Mouse (Mus musculus) kidney, embryonic 15.5 days (tissue): ENCODE measurements at regions not wholly inside any gene's neighbourhood (a gene's known extent, or its start where the extent isn't known, plus 50 kb on each side); places are given as distances from the start of the nearest gene placed in this dataset.

ENCODE experiments used
- ATAC-seq: fragments of 200-750 bp; cut with Nextera tagmentation; replicated peaks from 2 replicates; pipeline ENCODE4 v1.8.0; 2017; ENCODE audit warnings: moderate TSS enrichment; ENCODE audit not compliant: low FRiP score
- H3K27ac ChIP-seq: fragments of 300-500 bp; sonication (generic); 2 replicates; pipeline ENCODE4 v1.5.1; 2015; ENCODE audit warnings: mild to moderate bottlenecking, inconsistent platforms
- H3K27me3 ChIP-seq: fragments of 300-500 bp; sonication (generic); 2 replicates; pipeline ENCODE4 v1.6.1; 2015; ENCODE audit warnings: inconsistent platforms
- H3K36me3 ChIP-seq: fragments of 300-500 bp; sonication (generic); 2 replicates; pipeline ENCODE4 v1.6.1; 2015; ENCODE audit warnings: inconsistent platforms
- H3K4me1 ChIP-seq: fragments of 300-500 bp; sonication (generic); 2 replicates; pipeline ENCODE4 v1.6.1; 2015; ENCODE audit warnings: inconsistent platforms
- H3K4me2 ChIP-seq: fragments of 300-500 bp; sonication (generic); 2 replicates; pipeline ENCODE4 v1.6.1; 2015; ENCODE audit warnings: moderate library complexity, mild to moderate bottlenecking, inconsistent platforms
- H3K4me3 ChIP-seq: fragments of 300-500 bp; sonication (generic); replicated peaks from 2 replicates; pipeline ENCODE4 v1.5.1; 2015; ENCODE audit warnings: mild to moderate bottlenecking, inconsistent platforms
- H3K9ac ChIP-seq: fragments of 300-500 bp; sonication (generic); 2 replicates; pipeline ENCODE4 v1.6.1; 2015; ENCODE audit warnings: mild to moderate bottlenecking, inconsistent platforms
- H3K9me3 ChIP-seq: fragments of 300-500 bp; sonication (generic); replicated peaks from 2 replicates; pipeline ENCODE4 v1.6.1; 2016; ENCODE audit warnings: inconsistent platforms
- WGBS: fragments of 180-500 bp; shearing (Covaris S2); methylation state at CpG from one replicate; pipeline ENCODE4 v1.1.7; 2015; ENCODE audit warnings: mixed read lengths; 5-methylcytosine and 5-hydroxymethylcytosine counted together

GRCm38 (mm10) chr2:45168606-45169005 lies 51.4 kb upstream of the Zeb2 start:
- H3K4me3 ChIP-seq = no peak overlapping the region
- no peak overlapping the region for H3K4me2 ChIP-seq
- no peaks in the 10 kb centered on the region for H3K9me3 ChIP-seq
- H3K27ac ChIP-seq = no peak overlapping the region
- H3K36me3 ChIP-seq = no peaks in the 10 kb centered on the region
- no peak overlapping the region for H3K9ac ChIP-seq
- H3K27me3 ChIP-seq = no peaks in the 10 kb centered on the region
- WGBS = 95% methylated on average over 3 of the region's 3 CpGs
- 0 out of 2 replicates have a peak, but pooled peaks cover 10% of the 10 kb centered on the region for H3K4me1 ChIP-seq
- ATAC-seq = no peak
